Mouse (Mus musculus) cerebellum, adult 11-12 months (tissue): ENCODE results near the gene Rab26.

ENCODE experiments used
- DNase-seq: peaks from one replicate; pipeline ENCODE4 v3.0.0; 2022

Rab26 gene

DNA sequence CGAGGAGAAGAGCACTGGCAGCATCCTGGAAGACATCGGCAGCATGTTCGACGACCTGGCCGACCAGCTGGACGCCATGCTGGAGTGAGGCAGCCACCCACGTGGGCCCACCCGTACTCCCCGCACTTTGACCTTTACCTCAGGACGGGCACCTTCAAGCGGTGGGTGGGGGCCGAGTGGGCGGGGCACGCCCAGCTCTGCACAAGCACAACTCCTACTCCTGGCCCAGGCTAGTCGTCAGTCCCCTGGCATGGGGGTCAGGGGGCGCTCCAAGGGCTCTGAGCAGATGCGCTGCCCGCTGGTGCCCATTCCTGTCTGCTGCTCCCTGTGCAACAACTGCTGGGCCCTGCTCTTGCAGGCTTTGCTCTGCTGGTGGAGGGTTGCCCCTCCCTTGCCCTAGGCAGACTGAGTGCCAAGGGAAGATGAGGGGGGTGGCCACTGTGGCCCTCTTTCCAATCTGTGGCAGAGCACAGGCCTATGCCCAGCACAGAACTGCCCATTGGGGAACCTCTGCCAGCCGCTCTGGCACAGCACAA is 26.8 kb downstream of the Rab26 start:
- DNase-seq, result peak; percentile 56

DNA sequence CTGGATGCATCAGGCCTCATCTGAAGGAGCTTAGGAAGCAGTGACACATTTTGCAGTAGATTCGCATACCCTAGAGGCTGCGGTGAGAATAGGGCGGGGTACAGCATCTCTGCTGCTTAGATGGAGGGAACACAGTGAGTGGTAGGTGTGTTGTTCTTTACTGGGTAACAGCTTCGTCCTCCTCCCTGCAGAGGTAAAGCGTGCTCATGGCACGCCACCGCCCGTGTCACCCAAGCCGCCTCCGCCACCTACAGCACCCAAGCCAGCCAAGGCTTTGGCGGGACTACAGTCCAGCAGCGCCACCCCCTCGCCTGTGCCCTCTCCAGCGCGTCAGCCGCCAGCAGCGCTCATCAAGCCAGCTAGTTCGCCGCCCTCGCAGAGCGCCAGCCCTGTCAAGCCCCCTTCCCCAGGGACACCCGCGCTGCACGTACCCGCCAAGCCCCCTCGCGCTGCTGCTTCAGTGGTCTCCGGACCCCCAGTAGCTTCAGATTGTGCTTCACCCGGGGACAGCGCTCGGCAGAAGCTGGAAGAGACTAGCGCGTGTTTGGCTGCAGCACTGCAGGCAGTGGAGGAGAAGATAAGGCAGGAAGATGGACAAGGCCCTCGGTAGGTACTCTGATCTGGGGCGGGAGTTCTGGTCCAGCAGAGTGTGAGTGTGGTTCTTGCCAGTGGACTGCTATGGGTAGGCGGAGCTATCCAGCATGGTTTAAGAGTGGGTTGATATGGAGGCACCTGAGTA is 27.5 kb downstream of the Rab26 start:
- DNase-seq, result peak; percentile 62

- DNase-seq, result no peak
These were observed 28.6 kb downstream of the Rab26 start for GRCm38 (mm10) chr17:24505286-24505955.

DNA sequence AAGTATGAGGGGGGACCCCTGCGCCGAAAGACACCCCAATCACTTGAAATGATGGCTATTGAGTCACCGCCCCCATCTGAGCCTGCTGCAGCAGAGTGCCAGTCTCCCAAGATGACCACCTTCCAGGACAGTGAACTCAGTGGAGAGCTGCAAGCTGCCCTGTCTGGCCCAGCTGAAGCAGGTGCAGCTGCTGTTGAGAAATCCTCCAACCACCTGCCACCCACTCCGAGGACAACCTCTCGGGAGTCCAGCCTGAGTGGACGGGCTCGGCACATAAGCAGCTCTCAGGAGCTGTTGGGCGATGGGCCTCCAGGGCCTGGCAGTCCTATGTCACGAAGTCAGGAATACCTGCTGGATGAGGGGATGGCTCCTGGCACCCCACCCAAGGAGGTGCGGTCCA is 29.9 kb downstream of the Rab26 start:
- no peak for DNase-seq

GRCm38 (mm10) chr17:24502208-24502607 is 31.8 kb downstream of the Rab26 start:
- DNase-seq, result no peak

GRCm38 (mm10) chr17:24496026-24496425 is 38.0 kb downstream of the Rab26 start:
- DNase-seq, result no peak

- no peak for DNase-seq
These were observed 38.6 kb downstream of the Rab26 start for GRCm38 (mm10) chr17:24495443-24495842.

- peak; percentile 53 for DNase-seq
These were observed 39.2 kb downstream of the Rab26 start for GRCm38 (mm10) chr17:24494627-24495335.

DNA sequence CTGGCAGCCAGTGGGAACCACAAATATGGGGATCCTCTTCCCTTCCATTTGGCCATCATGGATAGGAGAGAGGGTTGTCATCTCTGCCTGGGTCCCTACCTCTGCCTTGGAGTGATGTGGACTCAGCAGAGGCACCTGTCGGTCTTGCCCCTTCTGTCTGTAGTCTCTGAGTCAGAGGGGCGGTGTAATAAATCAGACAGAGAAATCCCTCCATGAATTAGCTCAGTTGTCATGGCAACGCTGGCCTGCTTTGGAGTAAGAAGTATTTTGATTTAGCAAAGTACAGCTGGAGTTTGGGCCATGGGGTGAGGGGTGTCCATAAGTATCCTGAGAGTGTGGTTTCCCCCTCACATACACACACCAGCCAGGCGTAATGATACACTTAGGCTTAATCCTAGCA is 43.6 kb downstream of the Rab26 start:
- no peak for DNase-seq

GRCm38 (mm10) chr17:24489265-24490030 is 44.6 kb downstream of the Rab26 start:
- DNase-seq, result peak; percentile 53

DNA sequence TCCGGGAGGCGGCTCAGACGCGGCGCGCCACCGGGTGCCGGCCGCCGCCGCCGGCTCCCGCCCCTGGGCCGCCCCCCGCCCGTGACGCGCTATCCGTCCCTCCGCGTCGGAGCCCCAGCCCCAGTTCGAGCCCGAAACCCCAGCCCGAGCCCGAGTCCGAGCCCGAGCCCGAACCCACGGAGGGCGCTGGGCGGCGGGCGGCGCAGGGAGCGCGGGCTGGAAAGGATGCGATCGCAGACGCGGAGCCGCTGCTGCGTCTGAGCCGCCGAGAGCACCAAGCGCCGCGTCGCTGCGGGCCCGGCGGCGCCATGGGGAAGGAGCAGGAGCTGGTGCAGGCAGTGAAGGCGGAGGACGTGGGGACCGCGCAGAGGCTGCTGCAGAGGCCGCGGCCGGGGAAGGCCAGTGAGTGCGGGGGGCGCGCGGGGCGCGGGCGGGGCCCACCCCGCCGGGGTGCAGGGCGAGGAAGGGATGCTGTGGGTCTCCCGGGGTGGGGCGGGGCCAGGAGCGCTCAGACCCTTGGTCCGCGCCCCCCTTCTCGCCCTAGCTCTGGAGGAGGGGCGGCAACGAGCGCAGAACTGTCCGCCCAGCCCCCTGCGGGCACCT is 45.2 kb downstream of the Rab26 start:
- DNase-seq, result peak; percentile 71

GRCm38 (mm10) chr17:24488186-24488661 is 45.8 kb downstream of the Rab26 start, which contains the start of gene Caskin1:
Gene Caskin1 (plus strand): TSS chr17:24488601.
- peak; percentile 76 for DNase-seq

DNA sequence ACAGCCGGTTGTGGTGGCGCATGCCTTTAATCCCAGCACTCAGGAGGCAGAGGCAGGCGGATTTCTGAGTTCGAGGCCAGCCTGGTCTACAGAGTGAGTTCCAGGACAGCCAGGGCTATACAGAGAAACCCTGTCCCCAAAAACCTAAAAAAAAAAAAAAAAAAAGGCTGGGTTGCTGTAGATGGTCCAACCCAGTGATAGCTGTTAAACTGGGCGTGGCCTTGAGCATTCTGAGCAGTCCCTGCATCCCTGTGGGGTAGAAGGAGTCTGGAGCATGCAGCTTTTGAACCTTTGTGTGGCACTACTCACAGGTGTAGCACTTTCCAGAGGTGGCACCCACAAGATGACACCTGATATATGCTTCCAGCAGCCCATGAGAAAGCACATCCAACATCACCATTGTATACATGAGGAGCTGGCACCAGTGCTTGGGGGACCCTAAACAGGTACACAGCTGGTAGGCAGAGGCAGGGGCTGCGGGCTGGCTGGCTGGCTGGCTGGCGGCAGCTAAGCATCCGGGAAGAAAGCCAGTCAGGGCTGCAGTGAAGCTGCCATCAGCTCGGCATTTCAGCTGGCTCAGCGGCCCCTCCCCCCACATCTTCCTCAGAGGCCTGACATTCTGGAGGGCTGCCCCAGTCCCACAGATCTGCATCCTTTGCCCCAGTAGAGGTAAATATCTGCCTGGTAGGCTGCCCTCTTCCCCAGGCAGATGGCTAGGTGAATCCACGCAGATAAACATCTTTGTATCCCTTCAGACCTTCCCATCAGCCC is 48.7 kb downstream of the Rab26 start:
- DNase-seq, result peak; percentile 46

DNA sequence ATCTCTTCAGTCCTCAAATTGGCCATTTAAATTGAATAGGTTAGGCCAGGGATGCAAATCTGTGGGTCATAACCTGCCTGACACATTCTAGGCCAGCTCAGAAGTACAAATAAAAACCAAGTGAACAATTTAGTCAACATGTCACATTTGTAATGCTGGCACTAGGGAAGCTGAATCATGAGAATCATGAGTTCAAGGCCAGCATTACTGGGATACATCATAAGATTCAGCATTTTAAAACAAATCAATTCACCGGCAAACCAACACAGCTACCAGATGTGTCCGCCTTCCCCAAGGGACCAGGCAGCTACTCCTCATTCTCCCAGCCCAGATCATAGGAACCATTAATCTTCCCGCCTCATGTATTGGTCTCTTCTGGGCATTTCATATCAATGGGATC is 50.5 kb downstream of the Rab26 start:
- DNase-seq, result no peak

- DNase-seq, result no peak
These were observed 52.8 kb downstream of the Rab26 start for GRCm38 (mm10) chr17:24481027-24481815.

GRCm38 (mm10) chr17:24480201-24480826 is 53.7 kb downstream of the Rab26 start:
- peak; percentile 47 for DNase-seq

- DNase-seq, result no peak
These were observed 54.6 kb downstream of the Rab26 start for GRCm38 (mm10) chr17:24479431-24479830.

GRCm38 (mm10) chr17:24478663-24479380 is 55.2 kb downstream of the Rab26 start, which contains the start of gene Mlst8:
Gene Mlst8 (minus strand): TSS chr17:24479078.
- peak; percentile 96 for DNase-seq

DNA sequence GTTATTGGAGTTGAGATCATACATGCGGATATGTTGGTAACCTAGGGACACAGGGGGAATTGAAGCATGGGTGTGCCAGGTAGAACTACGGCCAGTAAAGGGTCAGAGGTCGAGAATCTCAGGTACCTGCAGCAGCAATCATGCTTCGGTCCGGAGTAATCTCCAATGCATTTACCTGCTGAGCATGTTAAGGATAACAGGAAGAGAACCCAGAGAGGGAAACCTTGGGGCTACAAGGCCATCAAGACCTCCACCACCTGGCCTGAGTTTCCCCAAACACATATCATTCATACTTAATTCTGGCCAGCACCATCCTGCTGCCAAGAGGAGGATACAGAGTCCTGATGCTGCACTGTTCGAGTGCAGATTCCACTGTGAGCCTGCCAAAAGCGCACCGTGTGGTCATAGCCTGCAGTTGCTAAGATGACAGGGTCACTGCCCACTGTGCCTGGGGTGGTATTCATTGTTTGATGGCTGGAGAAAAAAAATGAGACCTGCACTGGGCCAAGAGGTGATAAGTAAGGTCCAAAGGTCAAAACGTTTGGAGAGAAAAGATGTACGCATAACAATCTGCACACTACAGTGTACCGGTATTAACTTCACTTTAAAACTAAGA is 55.9 kb downstream of the Rab26 start:
- DNase-seq, result peak; percentile 74
